Mouse (Mus musculus) layer of hippocampus, adult 9-11 months (tissue): ENCODE measurements at regions not wholly inside any gene's neighbourhood (a gene's known extent, or its start where the extent isn't known, plus 50 kb on each side); places are given as distances from the start of the nearest gene placed in this dataset.
A peak's percentile ranks its signal among the peaks of the same experiment; 100 is the strongest.

Source experiments
- DNase-seq: peaks from one replicate; pipeline ENCODE4 v3.0.0; 2022

- DNase-seq: no peak
Measured at GRCm38 (mm10) chr5:50570701-50571100, 511.9 kb upstream of the Adgra3 start.

- DNase-seq: no peak
Measured at GRCm38 (mm10) chr5:50551125-50551524, 492.3 kb upstream of the Adgra3 start.

GRCm38 (mm10) chr5:50512539-50512938 lies 453.7 kb upstream of the Adgra3 start:
- no peak for DNase-seq

GRCm38 (mm10) chr5:50509696-50510421 lies 451.1 kb upstream of the Adgra3 start:
- no peak for DNase-seq

- DNase-seq: no peak
Measured at GRCm38 (mm10) chr5:50490223-50490622, 431.4 kb upstream of the Adgra3 start.

GRCm38 (mm10) chr5:50476985-50477384 lies 418.2 kb upstream of the Adgra3 start:
- DNase-seq: peak; percentile 9

GRCm38 (mm10) chr5:50461491-50461890 lies 402.7 kb upstream of the Adgra3 start:
- DNase-seq: no peak

GRCm38 (mm10) chr5:50457621-50458020 lies 398.8 kb upstream of the Adgra3 start:
- DNase-seq: peak; percentile 91

- no peak for DNase-seq
Measured at GRCm38 (mm10) chr5:50454387-50454786, 395.6 kb upstream of the Adgra3 start.

- DNase-seq: peak; percentile 4
Measured at GRCm38 (mm10) chr5:50406923-50407322, 348.1 kb upstream of the Adgra3 start.

GRCm38 (mm10) chr5:50406520-50406919 lies 347.7 kb upstream of the Adgra3 start:
- no peak for DNase-seq
